Mouse (Mus musculus): ENCODE data around the gene Gm9837. TPM values are rescaled to one million over a fixed set of nuclear protein-coding genes. Genes with fewer than 3 reads are reported as not detected.

Gene Gm9837
- not detected in 2 replicates for polyA plus RNA-seq (2015; fragmentation: Nextera tagmentation; extraction: Ambion mirVana)

DNA sequence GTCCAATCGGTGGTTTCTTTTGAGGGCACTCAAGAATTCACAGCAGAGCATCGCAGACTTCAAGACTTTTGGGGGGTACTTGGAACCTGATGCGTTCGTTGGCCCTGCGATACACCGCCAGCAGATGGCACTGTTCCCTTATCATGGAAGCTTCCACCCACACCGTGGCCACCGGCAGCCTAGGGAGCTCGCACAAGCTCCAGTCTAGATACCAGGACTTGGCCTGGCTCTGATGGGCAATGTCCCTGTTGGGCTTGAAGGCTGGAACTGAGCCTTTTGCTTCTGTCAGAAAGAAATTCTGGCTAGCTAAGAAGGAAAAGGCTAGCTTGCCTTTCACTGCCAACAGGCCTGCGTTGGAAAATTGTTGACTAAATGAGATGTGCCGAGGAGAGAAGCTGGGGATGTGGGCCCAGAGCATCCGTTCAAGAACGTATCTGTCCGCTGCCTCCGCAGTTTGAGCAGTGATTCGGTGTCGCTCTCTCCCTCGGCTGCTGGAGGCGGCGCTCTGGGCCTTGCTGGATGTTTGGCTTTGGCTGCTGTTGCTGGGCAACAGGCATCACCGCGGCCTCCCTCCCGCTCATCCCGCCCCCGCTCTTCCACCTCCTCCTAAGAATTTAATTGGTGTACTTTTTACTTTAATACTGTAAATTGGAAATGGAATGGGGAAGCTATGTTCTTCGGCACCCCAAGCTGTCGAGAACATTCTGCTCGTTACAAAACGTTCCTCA lies at the start of gene Gm9837:
Gene Gm9837, minus strand, starts transcription at position 512 of the 728 bp plus-strand sequence.

DNA sequence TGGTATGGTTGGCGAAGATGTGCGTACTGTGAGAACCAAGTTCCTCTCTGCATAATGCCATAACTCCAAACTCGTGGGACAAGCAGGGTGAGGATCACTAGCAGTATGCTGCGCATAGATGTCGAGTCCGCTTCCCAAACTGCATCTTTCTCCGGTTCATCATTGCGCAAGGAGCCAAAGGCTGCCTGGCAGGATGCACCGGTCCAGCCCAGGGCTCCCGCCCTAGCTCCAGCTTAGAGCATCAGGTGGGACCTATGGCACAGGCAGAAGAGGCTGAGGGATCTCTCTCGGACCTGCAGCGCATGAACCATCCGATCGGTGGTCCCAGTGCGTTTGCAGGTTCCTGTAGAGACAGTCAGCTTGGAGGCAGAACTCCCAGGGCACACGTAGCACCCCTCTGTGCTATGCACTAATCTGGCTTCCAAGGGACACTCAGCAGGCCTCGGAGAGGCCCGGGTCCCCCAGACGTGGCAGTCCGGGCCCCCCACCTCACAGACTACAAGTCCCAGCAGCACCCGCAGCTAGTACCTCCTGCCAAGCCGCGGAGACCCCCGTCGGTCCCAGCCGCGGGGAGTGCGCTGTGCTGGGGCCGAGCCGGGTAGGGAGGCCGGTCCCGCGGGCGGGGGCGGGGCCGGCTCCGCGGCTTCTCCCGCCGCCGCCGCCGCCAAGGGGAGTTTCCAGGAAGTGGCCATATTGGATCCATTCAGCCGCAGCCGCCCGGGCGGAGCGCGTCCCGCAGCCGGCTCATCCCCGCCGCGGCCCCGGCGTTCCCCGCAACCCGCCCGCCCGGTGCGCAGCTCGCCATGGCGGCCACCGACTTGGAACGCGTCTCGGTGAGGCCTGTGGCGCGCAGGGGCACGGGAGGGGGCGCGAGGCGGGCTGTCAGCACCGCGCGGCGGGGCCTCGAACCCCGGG lies 49.2 kb upstream of the Gm9837 start, which contains the start of gene Sept8:
Gene Sept8, plus strand, starts transcription at position 51 of the 915 bp plus-strand sequence.

DNA sequence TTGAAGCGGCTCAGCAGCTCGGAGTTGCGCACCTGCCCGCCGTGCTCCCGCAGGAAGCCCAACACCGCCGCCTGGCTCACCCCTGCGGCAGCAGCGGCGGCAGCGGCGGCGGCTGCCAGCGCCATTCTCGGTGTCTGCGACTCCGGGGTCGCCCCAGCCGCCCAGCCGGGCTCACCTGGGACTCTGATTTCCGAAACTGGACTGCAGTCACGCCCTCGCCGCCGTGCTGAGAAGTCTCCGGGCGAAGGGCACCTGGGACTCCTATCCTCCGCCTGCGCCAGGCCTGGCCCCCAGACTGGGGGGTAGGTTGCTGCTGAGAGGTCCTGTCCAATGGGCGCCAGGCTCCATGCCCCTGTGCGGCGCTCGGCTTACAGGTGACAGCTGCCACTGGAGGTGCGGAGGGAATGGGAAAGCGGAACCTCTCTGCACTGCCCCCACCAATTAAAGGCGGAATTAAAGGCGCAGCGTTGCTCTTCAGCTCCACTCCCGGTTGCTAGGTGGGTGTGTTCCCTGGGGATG lies 9.6 kb upstream of the Gm9837 start, which contains the start of the genes Gm9945 and Sowaha:
Gene Gm9945, plus strand, starts transcription at position 384 of the 519 bp plus-strand sequence.
Gene Sowaha, minus strand, starts transcription at position 492 of the 519 bp plus-strand sequence.

DNA sequence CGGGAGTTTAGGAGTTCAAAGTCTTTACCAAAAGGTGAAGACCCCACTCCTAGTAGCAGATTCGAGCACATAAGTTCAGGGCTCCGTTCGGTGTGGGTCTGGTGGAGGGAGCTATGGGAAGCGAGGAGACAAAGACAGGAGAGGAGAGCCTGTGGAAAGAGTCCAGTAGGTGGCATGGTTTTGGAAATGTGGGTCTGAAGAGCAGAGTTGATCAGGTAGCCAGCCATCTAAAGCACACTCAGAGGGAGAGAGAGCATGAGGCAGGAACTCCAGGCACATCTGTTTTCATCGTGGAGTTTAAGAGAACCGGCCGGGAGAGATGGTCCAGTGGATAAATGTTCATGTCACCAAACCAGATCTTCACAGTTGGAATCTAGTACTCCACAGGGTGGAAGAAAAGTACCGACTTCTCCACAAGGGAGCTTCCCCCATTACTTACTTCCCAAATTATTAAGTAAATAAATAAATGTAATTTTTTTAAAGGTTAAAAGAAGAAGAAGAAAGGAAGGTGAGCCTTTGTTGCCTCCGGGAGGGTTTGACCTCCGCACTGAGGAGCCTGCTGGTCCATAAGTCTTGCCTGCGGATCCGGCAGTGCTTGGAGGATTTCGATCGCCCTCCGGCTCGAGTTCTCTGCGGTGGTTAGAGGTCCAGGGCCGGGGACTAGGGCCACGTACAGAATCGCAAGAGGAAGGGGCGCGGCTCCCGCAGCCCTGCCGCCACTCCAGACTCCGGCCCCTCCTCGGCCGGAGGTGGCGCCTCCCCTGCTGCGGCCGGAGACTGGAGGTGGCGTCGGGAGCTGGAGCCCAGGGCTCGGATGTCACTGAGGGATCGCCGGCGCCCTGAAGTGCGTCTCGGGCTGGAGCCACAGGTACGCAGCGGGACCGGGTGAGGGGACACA lies 13.6 kb downstream of the Gm9837 start, which contains the start of the genes Gm10447 and Shroom1:
Gene Gm10447, minus strand, starts transcription at position 637 of the 898 bp plus-strand sequence.
Gene Shroom1, plus strand, starts transcription at position 732 of the 898 bp plus-strand sequence.

DNA sequence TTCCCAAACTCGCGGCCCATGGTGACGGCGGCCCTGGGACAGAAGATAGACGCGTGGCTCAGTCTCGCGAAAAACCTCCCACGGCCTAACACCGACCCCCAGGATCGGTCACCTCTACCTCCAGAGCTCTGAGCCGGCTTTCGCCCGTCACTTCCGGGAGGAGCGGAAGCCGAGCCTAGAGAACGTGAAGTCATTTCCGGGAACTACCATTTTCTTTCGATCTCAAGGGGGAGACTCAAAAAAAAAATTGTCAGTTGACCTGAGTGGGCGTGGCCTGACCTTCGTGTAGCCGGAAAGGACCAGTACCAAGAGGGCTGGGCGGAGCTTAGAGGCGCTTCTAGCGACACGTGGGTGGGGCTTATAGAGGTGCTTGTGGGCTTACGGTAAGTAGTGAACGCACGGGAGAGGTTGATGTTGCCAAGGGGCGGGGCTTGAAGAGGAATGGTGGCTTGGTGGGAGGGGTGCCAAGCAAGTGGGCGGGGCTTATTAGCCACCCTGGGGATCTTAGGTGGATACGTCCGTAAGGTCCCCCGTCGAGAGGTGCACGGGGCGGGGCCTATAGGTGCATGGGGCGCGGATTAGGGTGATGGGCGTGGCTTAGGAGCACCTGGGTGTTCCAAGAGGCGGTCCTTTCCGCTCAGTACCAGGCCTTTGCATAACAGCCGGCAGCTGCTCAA lies 39.5 kb downstream of the Gm9837 start, which contains the start of the genes Uqcrq and Gdf9:
Gene Uqcrq, minus strand, starts transcription at position 162 of the 677 bp plus-strand sequence.
Gene Gdf9, plus strand, starts transcription at position 354 of the 677 bp plus-strand sequence.

DNA sequence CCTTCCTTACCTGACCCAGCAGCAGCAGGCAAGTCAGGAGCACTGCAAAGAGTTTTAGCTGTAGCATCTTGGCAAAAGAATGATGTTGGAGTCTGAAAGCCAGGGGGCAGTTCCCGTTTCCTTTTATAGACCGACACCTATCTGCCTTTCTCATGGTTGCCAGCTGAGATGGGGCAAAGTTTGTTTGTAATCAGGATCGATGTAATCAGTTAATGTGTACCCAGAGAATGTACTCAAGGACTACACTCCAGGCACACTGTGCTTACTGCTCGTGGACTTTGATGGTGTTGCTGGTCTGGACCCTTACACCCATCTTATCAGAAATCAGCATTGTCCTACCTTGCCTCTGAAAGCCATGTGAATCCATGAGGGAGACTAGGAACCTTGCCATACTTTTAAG lies 47.2 kb downstream of the Gm9837 start, which contains the start of gene Leap2:
Gene Leap2, minus strand, starts transcription at position 135 of the 400 bp plus-strand sequence.

Other genes with a start within 250 kb of the Gm9837 start
- gene Hspa4, start 170.0 kb downstream of the Gm9837 start, polyA plus RNA-seq (2015; fragmentation: Nextera tagmentation; extraction: Ambion mirVana): 57.7 TPM in 2 replicates
- gene Zcchc10, start 145.8 kb downstream of the Gm9837 start, polyA plus RNA-seq (2015; fragmentation: Nextera tagmentation; extraction: Ambion mirVana): 16.6 and 17.1 TPM in 2 replicates
- gene Aff4, start 119.6 kb downstream of the Gm9837 start, polyA plus RNA-seq (2015; fragmentation: Nextera tagmentation; extraction: Ambion mirVana): 13.4 and 17.5 TPM in 2 replicates
- gene Leap2, start 47.3 kb downstream of the Gm9837 start, polyA plus RNA-seq (2015; fragmentation: Nextera tagmentation; extraction: Ambion mirVana): 0.27 TPM in 1 of 2 replicates, not detected in the other
- gene Uqcrq, start 39.6 kb downstream of the Gm9837 start, polyA plus RNA-seq (2015; fragmentation: Nextera tagmentation; extraction: Ambion mirVana): 515 and 595 TPM in 2 replicates
- gene Gdf9, start 39.5 kb downstream of the Gm9837 start, polyA plus RNA-seq (2015; fragmentation: Nextera tagmentation; extraction: Ambion mirVana): 0.45 and 0.58 TPM in 2 replicates
- not detected in 2 replicates for gene Gm10447, start 13.4 kb downstream of the Gm9837 start, polyA plus RNA-seq (2015; fragmentation: Nextera tagmentation; extraction: Ambion mirVana)
- gene Shroom1, start 13.3 kb downstream of the Gm9837 start, polyA plus RNA-seq (2015; fragmentation: Nextera tagmentation; extraction: Ambion mirVana): 0.13 and 0.22 TPM in 2 replicates
- gene Gm9945, start 9.7 kb upstream of the Gm9837 start, polyA plus RNA-seq (2015; fragmentation: Nextera tagmentation; extraction: Ambion mirVana): 0.87 and 1.1 TPM in 2 replicates
- 15.1 and 15.2 TPM in 2 replicates for gene Sowaha, start 9.8 kb upstream of the Gm9837 start, polyA plus RNA-seq (2015; fragmentation: Nextera tagmentation; extraction: Ambion mirVana)
- 27.8 and 29.4 TPM in 2 replicates for gene Sept8, start 48.8 kb upstream of the Gm9837 start, polyA plus RNA-seq (2015; fragmentation: Nextera tagmentation; extraction: Ambion mirVana)
- 18.1 and 19.0 TPM in 2 replicates for gene Kif3a, start 96.9 kb upstream of the Gm9837 start, polyA plus RNA-seq (2015; fragmentation: Nextera tagmentation; extraction: Ambion mirVana)
- gene Il4, start 148.2 kb upstream of the Gm9837 start, polyA plus RNA-seq (2015; fragmentation: Nextera tagmentation; extraction: Ambion mirVana): 2.4 and 3.7 TPM in 2 replicates
- gene Il13, start 164.2 kb upstream of the Gm9837 start, polyA plus RNA-seq (2015; fragmentation: Nextera tagmentation; extraction: Ambion mirVana): not detected in 2 replicates
- 28.2 and 30.8 TPM in 2 replicates for gene Rad50, start 236.8 kb upstream of the Gm9837 start, polyA plus RNA-seq (2015; fragmentation: Nextera tagmentation; extraction: Ambion mirVana)

Measured in spleen, postnatal 0 days (tissue).